23 mouse cellular contexts compared by ENCODE assay signal in the genomic region with DNA sequence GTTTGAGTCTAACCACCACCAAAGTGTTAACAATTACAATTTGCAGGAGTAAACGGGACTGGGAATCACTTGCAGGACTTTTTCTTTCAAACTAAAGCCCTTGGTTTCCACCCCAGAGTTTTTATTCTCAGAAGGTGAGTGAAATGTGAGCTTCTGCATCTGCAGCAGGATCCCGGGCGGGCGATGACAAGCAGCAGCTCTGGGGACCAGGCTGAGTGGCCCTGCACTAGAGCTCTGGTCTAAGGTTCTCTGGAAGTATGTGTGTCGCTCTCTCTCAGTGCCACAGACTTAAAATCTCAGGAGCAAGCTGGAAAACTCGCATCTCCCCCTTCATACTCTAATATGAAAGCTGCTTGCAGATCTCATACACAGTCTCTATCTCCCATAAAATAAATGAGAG. TPM values are rescaled to one million over a fixed set of nuclear protein-coding genes. Genes with fewer than 3 reads are reported as not detected.
"Had no signal": no experiment of that assay in that cellular context is flagged by ENCODE, and none has a peak within 500 bp of the region (broad histone marks: within the 10 kb centered on the region; RNA-seq: fewer than 3 reads in every experiment).

No protein-coding gene starts in this region.

- H3K27me3 ChIP-seq: heart, embryonic 12.5 days; hindbrain, embryonic 12.5 days; intestine, embryonic 15.5 days; limb, embryonic 15.5 days; liver, embryonic 12.5 days had no signal

- H3K9ac ChIP-seq: heart, embryonic 12.5 days; hindbrain, embryonic 12.5 days; hindbrain, embryonic 14.5 days; intestine, embryonic 15.5 days; limb, embryonic 15.5 days; liver, embryonic 12.5 days; liver, embryonic 14.5 days had no signal

- ATAC-seq: hindbrain, embryonic 16.5 days; inflammation-experienced regulatory T-cells, adult 6 months; intestine, embryonic 15.5 days; intestine, postnatal 0 days; liver, embryonic 12.5 days had no signal

- H3K9me3 ChIP-seq: heart, embryonic 10.5 days; heart, embryonic 12.5 days; hindbrain, embryonic 10.5 days; hindbrain, embryonic 12.5 days; intestine, embryonic 15.5 days; limb, embryonic 15.5 days; liver, embryonic 12.5 days had no signal

- H3K4me2 ChIP-seq: heart, embryonic 12.5 days; hindbrain, embryonic 12.5 days; hindbrain, embryonic 14.5 days; intestine, embryonic 15.5 days; limb, embryonic 15.5 days; liver, embryonic 12.5 days had no signal

- DNase-seq: gastrocnemius, adult 2 months; gastrocnemius, postnatal 10 days; gastrocnemius, postnatal 25 days; heart, postnatal 4 days; kidney, adult 18-20 months; kidney, adult 8-10 months; kidney, postnatal 10 days; kidney, postnatal 25 days; layer of hippocampus, adult 9-11 months had no signal

- H3K4me1 ChIP-seq: heart, embryonic 10.5 days; heart, embryonic 12.5 days; hindbrain, embryonic 10.5 days; hindbrain, embryonic 12.5 days; intestine, embryonic 15.5 days; liver, embryonic 12.5 days had no signal

- H3K4me3 ChIP-seq: gastrocnemius, adult 2 months; heart, embryonic 10.5 days; heart, embryonic 12.5 days; hindbrain, embryonic 10.5 days; hindbrain, embryonic 12.5 days; intestine, embryonic 15.5 days; left cerebral cortex, adult 2 months; limb, embryonic 15.5 days; liver, embryonic 12.5 days had no signal

- H3K27ac ChIP-seq: heart, embryonic 10.5 days; hindbrain, embryonic 10.5 days; hindbrain, embryonic 12.5 days; hindbrain, embryonic 14.5 days; intestine, embryonic 15.5 days; left cerebral cortex, adult 2 months; limb, embryonic 15.5 days; liver, embryonic 12.5 days; liver, embryonic 14.5 days had no signal

- H3K36me3 ChIP-seq: heart, embryonic 10.5 days; heart, embryonic 12.5 days; hindbrain, embryonic 10.5 days; hindbrain, embryonic 12.5 days; intestine, embryonic 15.5 days; limb, embryonic 15.5 days; liver, embryonic 12.5 days had no signal

RNA-seq across cellular contexts. Expression of a gene that starts 15.8 kb away (rescaled TPM):
- polyA plus RNA-seq: heart, embryonic 10.5 days; inflammation-experienced regulatory T-cells, adult 6 months; liver, adult 2 months; liver, embryonic 12.5 days; liver, embryonic 14.5 days had no signal
